Mouse (Mus musculus): ENCODE data around the gene Rtkn.

GRCm38 (mm10) chr6:83131469-83132034 is 3.7 kb upstream of the Rtkn start:
- TF ChIP-seq TAL1 (IDR thresholded peaks at IDR 0.05; ENCODE audit: low read length) (no peak), GATA1 (IDR thresholded peaks at IDR 0.05; ENCODE audit: low read length) (no peak)
